Mouse (Mus musculus) T-cell, adult 2 months (primary cell): ENCODE data around the gene Med12l.
"Not testable (repeated sequence)": the region's sequence is repeated elsewhere in the genome, so short reads cannot be mapped to it uniquely, and the experiment has no call there.

Experiments used
- DNase-seq: peaks from one replicate; pipeline ENCODE4 v3.0.0; 2022; ENCODE audit warnings: low spot score

Med12l gene

GRCm38 (mm10) chr3:59140115-59140514 is 134.5 kb downstream of the Med12l start:
- no peak for DNase-seq

GRCm38 (mm10) chr3:59140941-59141340 is 135.3 kb downstream of the Med12l start:
- DNase-seq = not testable (repeated sequence)

- no peak for DNase-seq
These were observed 136.1 kb downstream of the Med12l start for GRCm38 (mm10) chr3:59141507-59142305.

GRCm38 (mm10) chr3:59145194-59145593 is 139.6 kb downstream of the Med12l start:
- no peak for DNase-seq

GRCm38 (mm10) chr3:59149646-59150045 is 144.0 kb downstream of the Med12l start:
- DNase-seq = no peak

GRCm38 (mm10) chr3:59150624-59151023 is 145.0 kb downstream of the Med12l start:
- no peak for DNase-seq

GRCm38 (mm10) chr3:59153424-59153823 is 147.8 kb downstream of the Med12l start, which contains the start of gene P2ry14:
Gene P2ry14, minus strand, starts transcription at chr3:59153618.
- no peak for DNase-seq

GRCm38 (mm10) chr3:59154888-59155287 is 149.3 kb downstream of the Med12l start:
- DNase-seq = no peak

- DNase-seq = no peak
These were observed 149.8 kb downstream of the Med12l start for GRCm38 (mm10) chr3:59155404-59155803.

GRCm38 (mm10) chr3:59157048-59157447 is 151.4 kb downstream of the Med12l start:
- DNase-seq = no peak

- DNase-seq = no peak
These were observed 154.8 kb downstream of the Med12l start for GRCm38 (mm10) chr3:59160465-59160864.

- no peak for DNase-seq
These were observed 161.9 kb downstream of the Med12l start for GRCm38 (mm10) chr3:59167417-59168054.

- DNase-seq = no peak
These were observed 162.9 kb downstream of the Med12l start for GRCm38 (mm10) chr3:59168476-59168875.

- no peak for DNase-seq
These were observed 163.6 kb downstream of the Med12l start for GRCm38 (mm10) chr3:59169215-59169614.

- DNase-seq = no peak
These were observed 164.4 kb downstream of the Med12l start for GRCm38 (mm10) chr3:59169921-59170627.

- no peak for DNase-seq
These were observed 169.0 kb downstream of the Med12l start for GRCm38 (mm10) chr3:59174426-59175154.

- DNase-seq = peak; percentile 45
These were observed 169.6 kb downstream of the Med12l start for GRCm38 (mm10) chr3:59175234-59175633.

GRCm38 (mm10) chr3:59176871-59177270 is 171.2 kb downstream of the Med12l start:
- DNase-seq = no peak

- DNase-seq = no peak
These were observed 175.5 kb downstream of the Med12l start for GRCm38 (mm10) chr3:59181134-59181533.

GRCm38 (mm10) chr3:59182129-59182528 is 176.5 kb downstream of the Med12l start:
- no peak for DNase-seq

- DNase-seq = no peak
These were observed 180.0 kb downstream of the Med12l start for GRCm38 (mm10) chr3:59185662-59186061.

GRCm38 (mm10) chr3:59187336-59187735 is 181.7 kb downstream of the Med12l start:
- no peak for DNase-seq
